Mouse (Mus musculus) R1 (cell line): ENCODE measurements around the gene Trpm3.

ENCODE experiments used
- DNase-seq: peaks from one replicate; pipeline ENCODE4 v3.0.0-alpha.2; 2018; ENCODE audit warnings: low read depth, low spot score

Gene Trpm3

GRCm38 (mm10) chr19:22303952-22304655 lies 165.3 kb downstream of the Trpm3 start:
- peak; percentile 81 for DNase-seq

DNA sequence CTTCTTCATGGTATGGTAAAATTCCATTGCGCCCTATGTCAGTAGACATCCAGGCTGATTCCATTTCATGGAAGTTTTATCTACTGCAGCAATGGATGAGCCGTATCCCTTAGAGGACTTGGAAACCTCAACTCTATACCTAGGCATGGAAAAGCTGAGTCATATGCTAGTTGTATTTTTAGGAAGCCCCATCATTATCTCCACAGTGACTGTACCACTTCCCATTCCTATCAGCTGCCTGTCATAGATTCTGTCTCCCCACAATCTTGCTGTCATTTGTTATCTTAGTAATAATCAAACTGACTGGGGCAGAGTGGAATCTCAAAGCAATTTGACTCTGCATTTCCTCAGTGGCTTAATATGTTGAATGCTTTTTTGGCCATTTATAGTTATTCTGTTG lies 169.2 kb downstream of the Trpm3 start:
- DNase-seq = no peak

DNA sequence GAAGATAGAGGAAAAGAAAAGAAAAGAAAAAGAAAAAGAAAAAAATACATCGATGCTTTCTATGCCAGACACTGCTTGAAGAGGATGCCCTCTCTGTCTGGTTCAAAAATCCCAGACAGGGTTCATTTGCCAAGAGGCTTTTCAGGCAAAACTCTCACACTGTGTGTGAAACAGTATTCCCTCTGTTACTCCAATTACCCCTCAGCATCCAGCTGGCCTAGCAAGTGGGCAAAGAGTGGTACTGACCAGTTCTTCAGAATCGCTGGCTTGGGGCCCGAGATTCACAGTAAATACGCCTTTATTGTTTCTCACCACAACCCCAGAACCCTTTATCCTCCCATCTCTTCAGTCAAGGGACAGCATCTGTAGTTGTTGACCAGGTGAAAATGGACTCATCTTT lies 178.5 kb downstream of the Trpm3 start:
- DNase-seq = no peak

- DNase-seq = no peak
Observed at GRCm38 (mm10) chr19:22326813-22327212, 188.0 kb downstream of the Trpm3 start.

- no peak for DNase-seq
Observed at GRCm38 (mm10) chr19:22327226-22327625, 188.4 kb downstream of the Trpm3 start.

DNA sequence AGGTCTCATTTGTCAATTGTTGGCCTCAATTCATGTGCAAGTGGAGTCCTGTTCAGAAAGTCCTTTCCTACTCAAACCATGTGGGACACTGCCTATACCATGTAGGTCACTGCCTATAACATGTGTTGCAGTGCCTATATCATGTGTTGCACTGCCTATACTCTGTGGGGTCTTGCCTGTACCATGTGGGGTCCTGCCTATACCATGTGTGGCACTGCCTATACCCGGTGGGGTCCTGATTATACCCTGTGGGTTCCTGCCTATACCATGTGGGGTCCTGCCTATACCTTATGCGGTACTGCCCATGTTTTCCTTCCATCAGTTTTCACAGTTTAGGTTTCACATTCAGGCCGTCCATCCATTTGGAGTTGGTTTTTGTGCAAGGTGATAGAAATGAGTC lies 197.4 kb downstream of the Trpm3 start:
- no peak for DNase-seq

DNA sequence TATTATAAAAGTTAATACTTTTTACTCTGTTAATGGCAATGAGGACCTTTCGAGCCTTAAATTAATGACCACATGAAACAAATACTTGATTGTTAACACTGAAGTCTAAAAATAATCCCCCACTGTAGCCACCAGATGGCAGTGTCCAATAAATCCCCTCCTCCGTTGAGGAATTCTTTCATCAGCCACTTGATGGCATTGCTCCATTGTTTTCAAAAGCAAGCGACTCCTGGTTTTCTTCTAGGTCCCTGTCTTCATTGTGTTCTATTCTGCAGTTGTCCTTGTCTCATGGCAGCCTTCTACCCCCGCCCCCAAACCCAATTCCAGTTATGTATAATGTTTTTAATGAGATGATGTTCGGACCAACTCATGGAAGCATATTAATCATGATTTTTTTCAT lies 198.6 kb downstream of the Trpm3 start:
- DNase-seq = peak; percentile 74

- DNase-seq = no peak
Observed at GRCm38 (mm10) chr19:22338927-22339326, 200.1 kb downstream of the Trpm3 start.

- no peak for DNase-seq
Observed at GRCm38 (mm10) chr19:22354037-22354541, 215.2 kb downstream of the Trpm3 start.

- no peak for DNase-seq
Observed at GRCm38 (mm10) chr19:22386890-22387289, 248.0 kb downstream of the Trpm3 start.

DNA sequence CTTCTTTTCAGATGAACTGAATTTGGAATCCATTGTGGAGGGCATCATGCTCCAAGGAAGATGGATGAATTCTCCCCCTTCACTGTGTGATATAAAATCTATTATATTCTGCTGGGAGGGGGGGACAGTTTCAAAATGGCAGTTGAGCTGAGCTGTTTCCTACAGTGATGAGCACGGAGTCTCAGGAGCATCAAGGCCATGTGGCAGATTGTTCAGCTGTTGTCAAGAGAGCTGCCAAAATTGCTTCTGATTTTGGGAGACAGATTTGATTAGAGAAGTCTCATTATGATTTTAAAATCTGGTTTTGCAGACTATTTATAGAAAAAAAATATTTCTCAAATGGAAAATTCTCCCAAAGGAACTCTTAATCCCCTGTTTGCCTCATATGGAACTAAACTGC lies 255.9 kb downstream of the Trpm3 start:
- DNase-seq = no peak

DNA sequence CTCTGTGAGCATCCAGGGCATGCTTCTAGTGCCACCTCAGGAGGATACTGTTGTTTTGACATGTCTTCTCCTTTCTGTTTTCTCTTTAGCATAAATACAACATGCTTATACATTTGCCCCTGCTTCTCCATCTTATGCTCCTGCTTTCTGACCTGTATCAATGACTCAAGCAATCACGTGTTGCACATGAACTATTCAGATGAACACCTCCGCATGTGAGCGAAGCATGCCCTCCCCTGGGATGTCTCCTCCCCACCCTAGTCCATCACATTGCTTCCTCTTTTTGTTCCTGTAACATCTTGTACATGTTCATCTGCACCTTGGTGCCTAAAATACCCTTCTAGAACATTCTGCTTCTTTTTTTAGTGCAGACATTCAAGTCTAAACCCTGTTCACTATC lies 265.2 kb downstream of the Trpm3 start:
- no peak for DNase-seq

GRCm38 (mm10) chr19:22418239-22418638 lies 279.4 kb downstream of the Trpm3 start:
- DNase-seq = no peak

DNA sequence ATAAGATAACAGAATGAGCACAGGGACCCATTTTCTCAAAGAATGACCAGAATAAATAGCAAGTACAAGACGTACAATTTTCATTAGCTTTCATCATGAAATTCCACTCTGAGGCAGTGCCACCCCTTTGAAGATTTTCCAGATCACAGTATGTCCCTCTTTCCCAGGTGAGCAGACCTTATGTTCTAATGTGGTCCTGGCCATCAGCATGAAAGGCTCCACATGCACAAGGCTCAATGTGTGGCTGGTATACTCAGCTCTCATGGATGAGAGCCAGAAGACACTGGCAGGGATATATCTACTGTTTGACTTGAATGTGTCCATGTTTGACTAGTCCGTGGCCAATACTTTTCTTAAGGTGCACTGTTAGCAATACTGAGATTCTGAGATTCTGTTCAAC lies 298.4 kb downstream of the Trpm3 start:
- DNase-seq = no peak

DNA sequence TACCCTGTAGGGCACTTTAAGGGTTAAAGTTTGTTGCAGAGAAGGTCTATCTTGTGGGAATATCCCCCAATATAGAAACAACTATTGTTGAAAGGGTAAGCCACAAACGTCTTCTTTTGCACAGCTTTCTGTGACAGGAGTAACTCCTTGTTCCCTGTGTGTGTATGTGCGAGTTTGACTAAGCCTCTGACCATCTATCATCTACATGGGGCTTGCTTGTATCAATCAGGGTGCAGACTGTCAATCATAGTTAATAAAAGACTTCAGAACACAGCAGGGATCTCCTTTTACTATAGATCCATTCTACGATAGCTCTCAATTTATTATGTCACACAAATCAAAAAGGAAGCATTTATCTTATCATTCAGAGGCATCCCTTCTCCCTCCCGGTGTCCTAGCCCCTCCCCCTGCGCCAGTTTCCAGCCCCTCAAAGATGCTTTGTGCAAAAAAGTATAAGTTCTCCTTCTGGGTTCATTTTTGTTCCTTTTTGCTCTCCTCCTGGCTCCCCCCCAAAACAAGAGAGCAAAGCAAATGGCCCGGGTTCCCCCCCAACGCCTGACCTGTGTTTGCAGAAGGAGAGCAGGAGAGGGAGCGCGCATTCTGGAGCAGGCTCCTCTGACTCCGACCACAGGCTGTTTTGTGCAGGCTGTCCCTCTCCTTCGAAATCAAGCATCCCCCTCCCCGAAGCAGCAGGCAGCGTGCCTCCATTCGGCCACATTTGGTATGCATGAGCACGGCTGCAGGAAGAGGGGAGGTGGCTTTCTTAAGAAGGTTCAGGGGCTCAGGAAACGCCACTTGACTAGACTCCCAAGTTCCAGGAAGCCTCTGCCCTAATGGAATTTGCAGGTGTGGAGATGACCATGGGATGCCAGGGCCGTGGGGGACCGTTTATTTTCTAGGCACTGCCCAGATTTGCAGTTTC lies 308.8 kb downstream of the Trpm3 start:
- DNase-seq = peak; percentile 13

DNA sequence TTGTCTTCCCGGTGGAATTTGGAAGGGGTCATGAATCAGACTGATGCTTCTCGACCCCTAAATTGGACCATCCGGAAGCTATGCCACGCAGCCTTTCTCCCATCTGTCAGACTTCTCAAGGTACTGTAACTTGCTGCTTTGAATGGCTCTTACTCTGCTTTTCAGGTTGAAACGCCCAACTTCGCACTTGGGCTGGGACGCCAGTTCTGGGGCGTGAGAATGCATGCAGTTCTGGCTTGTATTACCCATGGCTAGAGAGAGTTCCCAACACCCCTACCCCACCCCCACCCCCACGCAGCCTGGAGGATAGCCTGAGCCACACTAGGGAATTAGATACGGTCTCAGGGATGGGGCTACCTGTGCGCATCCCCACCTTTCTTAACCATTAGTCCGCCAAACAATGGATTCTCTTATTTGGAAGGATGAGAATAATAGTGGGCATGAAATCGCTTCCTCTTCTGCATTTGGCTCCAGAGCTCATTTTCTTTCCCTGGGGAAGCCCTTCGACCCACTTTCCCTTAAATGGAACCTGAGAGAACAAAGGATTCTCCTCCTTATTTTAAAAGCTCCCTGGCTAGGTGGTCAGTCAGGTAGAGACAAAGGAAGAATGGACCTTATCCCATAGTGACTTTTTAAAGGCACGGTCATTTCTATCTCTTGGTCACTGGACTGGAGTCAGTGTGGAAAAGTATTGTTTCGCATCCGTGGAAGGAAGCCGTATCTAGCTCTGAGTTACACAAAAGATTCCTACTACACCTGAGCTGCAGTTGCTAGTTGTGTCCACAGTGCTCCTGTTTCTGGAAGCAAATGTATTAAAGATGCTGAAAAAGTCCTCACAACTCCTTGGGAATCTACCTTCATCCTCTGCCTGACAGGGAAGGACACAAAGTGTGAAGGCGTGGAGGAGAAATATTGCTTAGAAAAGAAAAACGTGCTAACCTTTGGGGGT lies 309.8 kb downstream of the Trpm3 start:
- DNase-seq = no peak

- no peak for DNase-seq
Observed at GRCm38 (mm10) chr19:22451290-22451689, 312.4 kb downstream of the Trpm3 start.

DNA sequence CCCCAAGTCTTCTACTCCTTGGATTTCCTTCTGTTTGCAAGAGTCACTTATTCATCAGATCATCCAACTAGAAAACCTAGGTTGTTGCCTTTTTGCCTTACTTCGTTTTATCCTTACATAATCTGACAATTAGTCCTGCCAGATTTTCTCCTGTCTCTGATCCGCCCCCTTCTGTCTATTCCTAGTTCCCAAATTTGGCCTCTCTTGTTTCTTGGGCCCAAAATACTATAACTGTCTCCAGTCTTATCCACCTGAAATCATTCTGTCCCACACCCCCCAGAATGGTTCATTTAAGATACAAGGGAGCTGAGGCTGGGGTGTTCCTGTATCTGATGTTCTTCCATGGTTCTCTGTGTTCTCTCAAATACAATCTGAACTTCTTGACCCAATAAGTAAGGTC lies 318.1 kb downstream of the Trpm3 start:
- no peak for DNase-seq

DNA sequence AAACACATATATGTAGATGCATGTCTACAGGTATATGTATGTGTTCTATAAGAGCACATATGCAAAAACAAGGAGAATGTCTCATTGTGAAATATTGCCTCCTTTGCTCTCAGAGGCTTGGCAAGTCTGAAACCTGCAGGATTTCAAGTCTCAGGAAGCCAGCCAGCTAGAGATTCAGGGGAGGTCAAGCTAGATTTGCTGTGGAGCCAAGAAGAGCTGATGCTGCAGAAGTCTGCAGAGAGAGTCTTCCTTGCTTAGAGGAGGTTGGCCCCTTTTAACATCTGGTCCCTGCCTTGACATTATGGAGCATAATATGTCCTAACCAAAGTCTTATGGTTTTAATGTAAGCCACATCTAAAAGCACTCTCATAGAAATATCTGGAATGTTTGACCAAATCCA lies 323.2 kb downstream of the Trpm3 start:
- no peak for DNase-seq

DNA sequence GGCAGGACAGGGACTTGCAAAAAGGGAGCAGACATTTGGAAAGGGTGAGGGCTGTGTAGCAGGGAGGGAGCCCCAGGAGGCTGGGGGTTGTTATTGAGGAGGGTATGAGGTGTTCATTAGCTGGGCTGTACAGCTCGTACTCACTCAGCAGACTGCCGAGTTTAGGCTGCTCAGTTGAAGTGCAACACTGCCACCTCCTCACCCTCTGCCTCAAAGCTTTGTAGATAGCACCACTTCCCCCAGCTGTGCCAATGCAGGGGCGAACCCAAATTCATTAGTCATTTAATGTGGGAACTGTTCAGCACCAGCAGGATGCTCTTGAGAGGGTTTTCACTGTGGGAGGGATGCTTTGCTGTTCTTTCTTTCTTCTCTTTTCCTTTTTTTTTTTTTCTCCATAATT lies 324.7 kb downstream of the Trpm3 start:
- no peak for DNase-seq

DNA sequence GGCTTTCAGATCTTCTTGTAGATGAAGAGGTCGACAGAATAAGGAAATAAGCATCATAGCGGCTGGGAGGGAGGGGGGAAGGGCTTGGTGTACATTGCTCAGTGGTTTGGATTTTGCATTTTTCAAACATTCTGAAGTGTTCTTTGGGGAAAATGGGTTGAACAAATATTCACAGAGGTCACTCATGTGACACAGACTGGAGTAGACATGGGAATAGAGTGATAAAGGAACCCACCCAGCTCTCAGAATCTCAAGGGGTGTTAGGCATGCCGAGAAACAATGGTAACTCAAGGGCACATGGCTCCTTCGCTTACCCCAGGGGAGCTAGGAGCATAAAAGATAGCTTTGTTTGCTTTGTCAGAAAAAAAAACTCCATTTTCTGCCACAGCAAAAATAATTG lies 330.8 kb downstream of the Trpm3 start:
- DNase-seq = no peak
